Mouse (Mus musculus): ENCODE results near the gene Rab34.

DNA sequence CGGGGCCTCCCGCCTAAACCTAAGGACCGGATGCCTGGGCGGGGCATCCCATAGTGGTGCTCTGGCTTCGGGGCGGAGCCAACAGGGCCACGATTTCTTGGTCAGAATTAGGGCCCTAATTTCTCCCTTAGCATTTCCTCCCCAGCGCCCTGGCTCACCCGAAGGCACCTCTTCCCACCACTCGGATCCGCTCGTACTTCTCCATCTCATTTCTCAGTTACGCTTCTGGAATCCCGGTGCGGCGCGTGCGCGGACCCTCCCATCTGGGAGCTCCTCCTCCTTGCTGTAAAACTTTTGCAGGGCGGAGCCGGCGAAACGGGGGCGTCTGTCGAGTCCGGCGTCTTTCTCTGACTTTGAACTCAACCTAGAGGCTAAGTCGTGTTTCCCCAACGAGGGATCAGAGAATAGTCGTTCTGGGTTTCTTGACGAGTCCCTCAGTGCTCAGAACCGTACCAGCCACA lies 11.8 kb upstream of the Rab34 start, which contains the start of the genes Nek8 and Tlcd1:
- TF ChIP-seq CTCF (IDR thresholded peaks at IDR 0.05; ENCODE audit: borderline replicate concordance, insufficient read depth, low read depth, low read length) (no peak), POLR2A (IDR thresholded peaks at IDR 0.05; ENCODE audit: borderline replicate concordance, insufficient read depth, low read length) (no peak)

Measured in cerebellum, adult 2 months (tissue).